Mouse (Mus musculus) T-helper 2 cell (primary cell): ENCODE data around the gene Hils1.
"Not testable (repeated sequence)": the region's sequence is repeated elsewhere in the genome, so short reads cannot be mapped to it uniquely, and the experiment has no call there.

ENCODE experiments used
- in situ Hi-C: fragments of 300-600 bp; cut with MboI, MseI; formaldehyde crosslinking; loops from one replicate; pipeline ENCODE4 v1.15.1; 2025; ENCODE audit warnings: high pct_unique_total_duplicates

Hils1 gene

DNA sequence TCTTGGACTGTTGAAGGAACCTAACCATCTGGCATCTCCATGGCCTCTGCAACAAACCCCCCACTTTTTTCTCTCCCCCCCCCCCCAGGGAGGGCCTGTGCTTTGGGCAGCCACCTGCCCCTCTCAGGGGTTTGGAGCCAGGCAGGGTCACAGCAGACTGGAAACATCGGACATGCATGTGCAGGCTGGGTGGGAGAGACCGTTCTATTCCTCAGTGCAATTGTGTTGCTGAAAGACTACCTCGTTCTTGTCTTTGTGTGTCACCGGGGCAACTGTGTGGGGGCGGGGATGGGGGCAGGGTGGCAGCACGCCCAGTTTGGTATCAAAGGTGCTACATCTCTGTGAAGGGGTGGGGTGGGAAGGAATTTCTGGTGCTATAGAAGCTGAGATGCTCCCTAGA is 15.2 kb upstream of the Hils1 start:
- in situ Hi-C loops: no loop called here

DNA sequence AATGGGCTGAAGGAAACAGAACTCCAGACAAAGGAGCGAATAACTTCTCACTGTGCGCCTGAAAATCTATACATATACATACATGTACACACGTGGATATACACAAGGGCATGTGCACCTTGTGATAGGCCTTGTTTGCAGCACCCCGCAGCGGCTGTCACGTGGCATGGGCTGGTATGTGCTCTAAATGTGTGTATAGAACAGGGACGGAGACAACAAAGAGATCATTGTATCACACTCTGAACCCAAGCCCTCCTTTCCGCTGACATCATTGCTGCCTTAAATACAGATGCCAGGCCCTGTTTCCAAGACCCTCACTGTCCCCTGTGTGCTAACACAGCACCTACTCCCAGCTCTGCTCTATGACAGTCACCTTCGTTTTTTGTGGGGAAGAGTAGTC is 12.3 kb upstream of the Hils1 start:
- in situ Hi-C loops: no loop called here

DNA sequence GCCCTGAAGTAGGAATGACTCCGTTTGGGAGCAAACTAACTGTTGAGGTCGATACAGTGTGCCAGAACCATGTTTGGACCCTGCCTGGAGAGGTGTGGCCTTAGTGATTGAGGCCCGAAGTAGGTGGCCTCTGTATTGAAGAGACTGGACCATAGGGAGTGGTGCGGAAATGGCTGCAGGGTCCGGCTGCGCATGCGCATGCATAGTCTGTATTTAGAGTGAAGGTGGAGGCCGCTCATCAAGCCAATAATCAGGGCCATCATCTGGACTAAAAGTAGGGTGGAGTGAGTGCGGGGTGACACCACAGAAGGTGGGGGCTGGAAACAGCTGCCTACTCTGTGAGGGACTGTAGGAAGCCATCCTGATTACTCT is 9.7 kb upstream of the Hils1 start:
- in situ Hi-C loops: no loop called here

DNA sequence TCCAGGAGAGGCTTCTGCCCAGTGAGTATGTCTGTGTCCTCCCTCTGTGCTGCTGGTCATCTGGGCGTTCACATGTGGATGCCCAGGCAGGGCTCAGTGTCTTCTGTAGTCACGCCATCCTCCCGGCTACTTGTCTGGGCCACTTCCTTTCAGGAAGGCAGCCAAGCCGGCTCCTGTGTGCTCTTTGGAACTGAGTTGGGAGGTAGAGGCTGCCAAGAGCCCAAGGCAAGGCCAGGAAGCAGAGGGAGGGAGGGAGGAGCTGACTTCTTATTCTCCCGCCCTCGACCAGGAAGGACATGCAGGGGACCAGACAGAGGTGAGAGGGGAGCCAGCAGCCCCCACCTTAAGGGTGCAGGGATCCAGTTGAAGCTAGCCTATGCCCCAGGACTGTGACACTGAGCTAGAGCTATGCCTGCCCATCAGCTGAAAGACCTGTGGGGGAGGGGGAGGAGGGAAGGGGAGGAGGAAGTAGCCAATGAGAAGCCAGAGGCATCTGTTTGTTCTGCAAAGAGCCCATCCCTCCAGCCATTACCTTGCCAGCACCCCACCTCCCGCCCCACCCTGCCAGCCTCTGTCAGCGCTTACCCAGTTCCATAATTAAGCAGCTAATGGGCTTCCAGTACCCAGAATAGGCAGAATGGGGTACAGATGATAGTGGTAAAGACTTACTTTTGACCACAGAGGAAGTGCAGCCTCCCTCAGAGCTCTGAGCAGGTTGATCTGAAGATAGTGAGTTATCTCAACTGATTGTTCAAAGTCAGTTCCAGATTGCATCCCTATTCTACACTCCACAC is 9.1 kb upstream of the Hils1 start:
- in situ Hi-C loops: no loop called here

DNA sequence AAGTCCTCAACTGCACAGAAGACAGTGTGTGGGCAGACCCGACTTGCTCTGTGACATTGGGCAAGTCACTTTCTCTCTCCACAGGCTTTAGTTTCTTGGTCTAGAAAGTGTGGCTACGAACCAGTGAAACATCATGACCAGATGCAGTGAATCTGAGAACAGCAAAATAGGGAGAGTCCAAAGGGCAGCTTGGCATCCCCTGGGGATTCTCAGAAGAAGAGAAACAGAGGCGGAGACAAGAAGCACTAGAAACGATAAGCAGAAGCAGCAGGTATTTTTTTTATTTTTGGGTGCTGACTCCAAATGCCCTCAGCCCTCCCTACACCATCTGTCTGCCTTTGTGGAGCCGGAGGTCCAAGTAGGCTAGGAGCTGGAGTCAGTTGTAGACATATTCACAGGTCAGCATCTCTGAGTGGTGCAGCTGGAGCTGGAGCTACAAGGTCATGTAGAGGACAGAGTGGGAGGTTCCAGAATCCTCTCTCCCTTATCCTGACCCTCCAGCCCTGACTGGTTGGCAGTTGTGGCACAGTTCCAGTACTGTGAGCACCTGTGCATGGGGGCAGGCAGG is 4.8 kb upstream of the Hils1 start:
- in situ Hi-C loops: no loop called here

DNA sequence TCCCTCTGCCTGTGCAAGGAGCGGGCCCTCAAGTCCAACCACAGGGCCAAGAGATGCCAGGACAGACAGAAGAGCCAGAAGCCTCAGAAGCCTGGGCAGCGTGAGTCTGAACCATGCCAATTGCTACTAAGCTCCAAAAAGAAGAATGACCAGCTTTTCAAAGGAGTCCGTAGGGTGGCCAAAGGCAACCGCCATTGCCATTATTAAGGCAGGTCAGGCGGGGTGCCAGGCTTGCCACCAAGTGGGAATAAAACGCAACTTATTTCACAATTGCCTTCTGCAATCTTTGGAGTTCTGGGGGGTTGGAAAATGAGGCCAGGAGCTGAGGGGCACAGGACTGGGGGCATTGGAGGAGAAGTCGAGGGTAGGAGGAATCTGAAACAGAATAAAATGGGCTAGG is 794 bp downstream of the Hils1 start:
- in situ Hi-C loops: no loop called here

DNA sequence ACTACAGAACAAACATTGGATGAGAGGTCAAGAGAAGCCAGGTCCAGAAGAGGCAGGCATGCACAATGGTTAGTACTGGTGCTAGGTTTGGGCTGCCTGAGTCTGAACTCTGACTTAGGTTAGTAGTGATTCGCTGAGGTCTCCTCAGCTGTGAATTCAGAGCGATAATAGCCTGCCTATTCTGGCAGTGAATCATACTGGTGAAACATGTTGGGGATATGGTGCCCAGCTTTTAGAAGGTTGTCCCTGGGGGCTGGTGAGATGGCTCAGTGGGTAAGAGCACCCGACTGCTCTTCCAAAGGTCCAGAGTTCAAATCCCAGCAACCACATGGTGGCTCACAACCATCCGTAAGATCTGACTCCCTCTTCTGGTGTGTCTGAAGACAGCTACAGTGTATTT is 2.3 kb downstream of the Hils1 start:
- in situ Hi-C loops: not testable (repeated sequence)

DNA sequence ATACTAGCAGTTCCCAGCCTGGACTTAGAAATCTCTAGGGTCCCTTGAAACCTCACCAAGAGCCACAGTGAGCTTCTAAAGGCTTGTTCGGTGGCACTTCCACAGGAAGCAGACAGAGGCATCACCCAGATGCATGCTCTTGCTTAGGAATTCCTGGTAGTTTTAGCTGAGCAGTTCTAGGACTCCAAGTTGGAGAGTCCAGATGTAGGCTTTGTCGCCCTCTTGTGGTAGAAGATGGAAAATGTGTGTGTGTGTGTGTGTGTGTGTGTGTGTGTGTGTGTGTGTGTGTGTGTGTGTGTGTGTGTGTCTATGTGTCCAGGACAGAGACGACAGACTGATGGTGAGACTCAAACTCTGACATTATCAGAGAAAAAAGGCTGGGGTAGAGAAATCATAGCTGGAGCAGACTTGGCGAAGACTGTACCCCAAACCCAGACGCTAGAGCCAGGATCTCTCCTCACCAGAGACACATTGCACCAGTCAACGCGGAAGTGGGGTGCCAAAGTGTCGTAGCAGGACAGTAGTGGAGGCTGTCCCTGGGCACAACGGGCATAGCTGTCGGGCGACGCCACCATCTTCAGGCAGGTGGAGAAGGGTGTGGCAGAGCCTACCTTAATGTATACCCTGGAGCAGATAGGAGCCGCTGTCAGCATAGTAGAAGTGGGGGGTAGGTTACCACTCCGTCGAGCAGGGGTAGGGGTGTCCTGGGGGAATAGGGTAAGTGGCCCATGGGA is 3.0 kb downstream of the Hils1 start:
- in situ Hi-C loops: no loop called here

DNA sequence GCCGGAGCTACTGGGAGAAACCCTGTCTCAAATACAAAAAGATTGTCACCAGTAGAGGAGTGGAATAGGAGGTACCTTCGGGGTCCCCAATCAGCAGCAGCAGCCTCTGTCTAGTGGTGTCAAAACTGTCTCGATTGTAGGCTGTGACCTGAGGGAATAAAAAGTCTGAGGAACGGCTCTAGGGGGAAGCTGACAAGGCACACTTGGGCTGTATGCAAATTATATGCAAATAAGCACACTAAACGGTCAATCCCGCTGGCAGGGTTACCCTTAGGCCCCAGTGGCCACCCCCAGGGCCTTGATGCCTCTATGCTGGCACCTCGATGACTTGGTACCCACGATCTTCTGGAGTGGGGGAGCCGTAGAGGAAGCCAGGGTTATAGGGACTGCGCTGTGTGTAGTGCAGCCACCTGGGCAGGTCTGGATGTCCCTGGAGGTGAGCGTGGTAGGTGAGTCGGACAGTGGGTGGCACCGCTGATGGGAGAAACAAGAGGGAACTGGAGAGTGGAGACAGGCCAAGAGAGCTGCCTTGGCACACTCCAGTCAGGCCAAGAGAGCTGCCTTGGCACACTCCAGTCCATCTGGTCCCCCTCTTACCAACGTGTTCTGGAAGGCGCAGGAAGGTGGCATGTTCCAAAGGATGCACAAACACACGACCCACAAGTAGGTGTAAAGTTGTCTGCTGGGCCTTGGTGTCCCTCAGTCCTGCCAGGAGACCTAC is 4.7 kb downstream of the Hils1 start:
- in situ Hi-C loops: no loop called here

DNA sequence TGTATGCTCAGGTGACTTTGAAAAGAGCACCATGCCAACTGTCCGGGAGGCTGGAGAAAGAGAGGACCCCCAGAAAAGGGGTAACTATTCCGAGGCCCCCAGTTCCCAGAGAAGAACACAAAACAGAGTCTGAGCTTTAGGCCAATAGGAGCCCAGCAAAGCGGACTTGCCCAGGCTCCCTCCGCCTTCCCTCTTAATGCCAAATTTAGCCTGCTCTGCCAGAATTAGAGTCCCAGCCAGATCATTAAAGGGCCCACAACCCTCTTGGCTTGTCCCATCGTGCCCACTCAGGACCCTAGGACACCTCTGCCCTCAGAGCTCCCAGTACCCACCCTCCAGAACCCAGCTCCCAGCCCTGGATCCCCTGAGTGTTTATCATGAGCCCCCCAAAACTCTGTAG is 5.5 kb downstream of the Hils1 start:
- in situ Hi-C loops: no loop called here

DNA sequence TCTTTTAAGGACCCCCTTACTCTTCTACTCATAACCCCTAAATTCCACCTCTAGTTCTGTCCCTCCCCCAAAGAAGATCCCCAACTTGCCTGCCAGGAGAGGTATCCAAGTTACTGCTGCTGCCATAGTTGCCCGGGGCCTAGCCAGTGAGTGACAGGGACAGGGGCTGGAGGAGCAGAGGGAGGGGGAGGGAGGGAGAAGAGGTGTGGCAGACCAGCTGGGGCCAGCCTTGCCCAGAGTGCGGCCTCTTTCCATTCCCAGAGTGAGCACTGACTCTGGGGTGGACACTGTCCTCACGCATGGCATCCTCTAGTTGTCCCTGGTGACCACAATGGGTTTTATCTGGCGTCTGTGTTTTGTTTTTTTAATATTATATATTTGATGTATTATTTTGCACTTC is 5.9 kb downstream of the Hils1 start:
- in situ Hi-C loops: no loop called here

DNA sequence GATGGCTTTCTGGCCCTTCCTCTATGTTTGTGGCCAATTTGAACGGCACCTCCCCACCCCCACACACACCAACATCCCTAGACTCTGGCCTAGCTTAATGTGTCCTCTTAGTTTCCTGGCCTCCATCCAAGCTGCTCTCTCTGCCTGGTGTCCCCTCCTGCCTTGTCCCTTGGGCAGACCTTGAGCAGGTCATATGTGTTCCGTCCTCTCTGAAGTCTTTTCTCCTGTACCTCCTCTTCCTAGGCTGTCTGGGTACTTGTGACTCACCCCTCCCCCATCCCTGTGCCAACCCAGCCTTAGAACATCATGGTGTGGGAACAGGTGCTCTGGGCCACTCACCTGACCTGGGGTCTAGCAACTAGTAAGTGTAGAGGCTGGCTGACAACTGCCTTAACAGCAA is 7.6 kb downstream of the Hils1 start:
- in situ Hi-C loops: no loop called here

DNA sequence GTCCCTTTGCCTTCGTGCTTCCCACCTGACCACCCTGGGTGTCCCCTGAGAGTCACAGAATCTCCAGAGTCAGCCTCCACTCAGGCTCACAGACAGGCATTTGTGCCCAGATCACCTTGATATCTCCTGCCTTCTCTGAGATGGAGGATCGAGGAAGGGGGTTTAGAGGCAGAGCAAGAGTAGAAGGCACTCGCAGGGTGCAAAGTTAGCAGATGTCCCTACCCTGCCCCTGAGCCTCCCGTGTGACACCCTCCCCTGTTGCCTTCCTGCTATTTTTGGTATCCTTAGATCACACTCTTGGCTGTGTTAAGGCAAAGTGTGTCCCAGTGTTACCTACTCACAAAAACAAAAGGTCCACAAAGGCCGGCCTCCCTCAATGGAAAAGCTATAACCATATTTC is 8.8 kb downstream of the Hils1 start, which contains the start of gene Sgca:
Sgca (minus strand) TSS at position 129 of the 400 bp plus-strand sequence.
- in situ Hi-C loops: no loop called here

DNA sequence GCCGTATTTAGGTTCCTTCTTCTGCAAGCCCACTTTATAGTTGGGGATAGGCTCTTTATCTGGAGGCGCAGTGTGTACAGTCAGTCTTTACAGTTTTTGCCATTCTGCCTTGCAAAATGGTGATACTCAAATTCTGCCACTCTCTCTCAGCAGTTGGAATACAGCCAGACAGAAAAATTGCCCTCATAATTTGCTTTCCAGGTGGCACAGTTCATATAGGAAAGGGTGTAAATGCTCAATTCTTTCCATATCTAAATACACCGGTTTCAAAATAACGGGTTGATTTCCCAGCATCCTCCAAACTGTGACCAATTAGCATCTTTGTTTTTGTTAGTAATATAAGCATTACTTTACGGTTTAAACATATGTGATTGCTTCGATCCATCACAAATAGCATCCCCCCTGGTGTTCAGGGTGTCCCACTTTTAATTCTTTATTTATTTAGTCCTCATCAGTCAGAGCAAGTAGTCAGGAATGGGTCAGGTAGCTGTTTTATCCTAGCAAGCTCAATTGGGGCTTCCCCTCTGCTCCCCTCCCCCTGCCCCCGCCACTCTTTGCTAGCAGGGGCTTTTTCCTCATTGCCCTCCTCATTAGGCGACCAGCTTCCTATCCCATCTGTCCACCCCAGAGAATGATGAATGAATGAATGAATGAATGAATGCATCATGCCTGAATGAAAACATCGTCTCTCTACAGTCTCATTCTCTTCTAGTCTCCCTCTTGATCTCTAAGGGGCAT is 11.0 kb downstream of the Hils1 start:
- in situ Hi-C loops: no loop called here

DNA sequence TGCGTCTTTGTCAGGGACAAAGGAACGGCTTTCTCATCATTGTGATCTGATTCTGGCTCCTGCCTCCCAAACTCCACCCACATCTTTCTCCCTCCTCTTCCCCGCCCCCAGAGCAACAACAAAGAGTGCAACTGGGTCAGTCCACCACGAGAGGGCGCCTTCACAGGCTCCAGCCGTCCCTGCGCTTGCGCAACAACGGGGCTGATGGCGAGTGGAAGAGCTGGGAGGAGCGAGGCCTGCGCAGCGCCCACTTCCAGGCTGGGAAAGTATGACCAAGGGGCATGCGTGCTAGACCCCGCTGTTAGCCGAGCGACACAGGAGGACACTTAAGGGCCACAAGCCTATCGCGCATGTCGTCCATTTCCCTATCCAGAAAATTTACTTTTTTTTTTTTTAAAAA is 11.6 kb downstream of the Hils1 start:
- in situ Hi-C loops: no loop called here

DNA sequence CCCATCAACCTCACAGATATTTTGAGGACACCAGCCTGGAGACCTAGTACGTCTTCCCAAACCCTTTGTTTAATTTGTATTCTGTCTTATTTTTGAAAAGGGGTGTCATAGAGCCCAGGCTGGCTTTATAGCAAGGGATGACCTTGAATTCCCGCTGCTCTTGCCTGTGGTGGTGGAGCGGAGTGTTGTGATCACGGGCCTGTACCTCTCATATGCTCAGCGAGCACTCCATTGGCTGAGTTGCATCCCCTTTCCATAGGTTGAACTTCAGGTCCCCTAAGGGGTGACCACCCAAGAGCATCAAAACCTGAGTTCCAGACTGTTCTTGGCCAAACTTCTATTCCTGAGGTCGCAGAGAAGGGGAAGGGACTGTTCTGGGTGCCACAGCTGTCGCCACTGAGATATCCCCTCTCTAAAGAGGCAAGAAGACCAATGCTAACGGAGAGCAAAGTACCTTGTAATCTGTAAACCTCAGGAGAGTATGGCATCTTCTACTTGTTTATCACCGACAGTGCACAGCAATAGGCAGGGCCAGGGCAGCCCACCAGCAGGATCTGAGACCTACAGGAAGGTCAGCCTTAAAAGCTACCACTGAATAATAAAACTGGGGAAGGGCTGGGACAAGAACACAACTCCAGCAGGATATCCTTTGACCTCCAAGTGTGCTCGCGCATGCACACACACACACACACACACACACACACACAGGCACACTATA is 12.2 kb downstream of the Hils1 start:
- in situ Hi-C loops: no loop called here

DNA sequence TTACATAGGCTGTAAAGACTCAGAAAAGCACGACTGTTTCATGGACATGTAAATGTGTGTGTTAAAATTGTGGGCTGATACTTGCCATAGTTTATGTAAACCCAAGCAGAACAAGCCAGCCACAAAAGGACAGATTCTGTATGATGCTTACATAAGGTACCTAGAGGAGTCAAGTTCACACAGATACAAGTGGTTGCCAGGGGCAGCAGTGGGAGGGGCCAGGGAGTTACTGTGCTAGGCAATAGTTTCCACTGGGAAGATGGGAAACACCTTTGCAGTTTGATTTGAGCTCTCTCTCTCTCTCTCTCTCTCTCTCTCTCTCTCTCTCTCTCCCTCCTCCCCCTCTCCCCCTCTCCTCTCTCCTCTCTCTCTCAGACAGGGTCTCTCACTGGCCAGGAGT is 17.7 kb downstream of the Hils1 start:
- in situ Hi-C loops: no loop called here

DNA sequence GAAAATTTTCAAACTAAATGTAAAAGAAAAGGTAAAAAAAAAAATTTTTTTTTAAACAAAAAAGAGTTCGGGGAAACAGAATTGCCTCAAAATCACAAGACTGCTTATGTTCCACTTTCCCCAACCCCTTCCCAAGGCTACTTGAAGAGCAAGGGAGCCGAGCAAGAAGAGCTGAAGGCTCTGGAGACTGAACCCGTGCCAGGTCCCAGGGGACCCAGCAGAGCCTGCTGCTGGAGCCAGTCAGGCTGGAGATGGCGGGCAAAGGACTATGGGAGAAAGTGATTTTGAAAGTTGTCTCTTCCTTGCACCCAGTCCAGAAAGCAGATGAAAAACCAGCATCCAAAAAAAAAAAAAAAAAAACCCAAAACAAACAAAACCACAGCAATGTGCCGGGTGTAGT is 18.4 kb downstream of the Hils1 start:
- in situ Hi-C loops: no loop called here

DNA sequence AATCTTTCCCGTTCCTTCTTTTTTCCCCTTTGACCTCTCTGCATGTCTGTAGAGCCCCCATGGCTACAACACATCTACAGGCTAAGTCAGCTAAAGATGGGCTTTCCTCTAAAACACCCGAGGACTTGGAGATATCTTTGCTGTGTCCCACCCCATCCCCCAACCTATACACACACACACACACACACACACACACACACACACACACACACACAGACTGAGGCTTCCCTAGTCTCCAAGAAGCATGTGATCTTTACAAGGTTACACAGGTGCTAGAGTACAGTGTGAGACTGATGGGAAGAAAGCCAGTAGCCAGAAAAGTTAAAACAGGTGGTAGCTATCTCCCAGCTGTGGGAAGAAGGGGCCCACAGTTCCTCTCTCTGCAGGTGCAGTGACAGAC is 19.0 kb downstream of the Hils1 start:
- in situ Hi-C loops: no loop called here

DNA sequence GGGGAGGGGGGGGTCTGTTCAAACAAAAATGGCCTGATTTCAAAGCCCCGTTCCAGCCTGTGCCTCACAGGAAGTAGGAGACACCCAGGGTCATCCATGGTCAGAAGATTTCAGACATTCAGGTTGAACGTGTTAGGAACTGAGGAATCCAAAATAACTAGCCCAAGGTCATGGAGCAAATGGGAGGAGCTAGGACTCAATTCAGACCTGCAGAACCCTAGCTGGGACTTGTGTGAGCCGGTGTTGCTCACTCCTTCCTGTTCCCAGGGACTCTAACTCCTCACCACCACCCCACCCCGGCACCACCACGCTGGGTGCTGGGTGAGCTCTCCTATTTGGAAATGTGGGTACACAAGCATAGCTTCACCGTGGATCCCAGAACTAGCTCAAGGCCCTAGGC is 19.9 kb downstream of the Hils1 start:
- in situ Hi-C loops: no loop called here

DNA sequence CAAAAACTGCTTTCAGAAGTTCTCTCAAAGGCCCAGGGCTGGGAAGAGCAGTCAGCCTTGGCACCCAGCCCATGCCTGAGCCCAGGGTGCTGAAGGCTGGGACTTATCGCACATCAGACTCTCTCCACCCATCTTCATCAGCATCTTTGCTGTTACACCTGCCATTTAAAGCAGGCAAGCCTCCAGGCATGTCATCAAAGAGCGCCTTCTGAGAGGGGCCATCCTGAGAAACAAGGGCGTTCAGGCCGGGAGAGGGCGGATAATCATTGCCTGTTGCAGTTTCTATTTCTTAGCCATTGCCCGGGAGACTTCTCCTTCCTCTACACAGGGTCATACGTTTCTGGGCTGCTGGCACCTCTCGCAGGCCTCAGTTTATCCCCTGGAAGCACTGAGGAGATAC is 20.5 kb downstream of the Hils1 start:
- in situ Hi-C loops: no loop called here
